Mouse (Mus musculus): ENCODE results near the gene Ifrd1. TPM values are rescaled to one million over a fixed set of nuclear protein-coding genes. Genes with fewer than 3 reads are reported as not detected.

The Ifrd1 gene
- polyA plus RNA-seq, 1 experiment, result 59.0 TPM

DNA sequence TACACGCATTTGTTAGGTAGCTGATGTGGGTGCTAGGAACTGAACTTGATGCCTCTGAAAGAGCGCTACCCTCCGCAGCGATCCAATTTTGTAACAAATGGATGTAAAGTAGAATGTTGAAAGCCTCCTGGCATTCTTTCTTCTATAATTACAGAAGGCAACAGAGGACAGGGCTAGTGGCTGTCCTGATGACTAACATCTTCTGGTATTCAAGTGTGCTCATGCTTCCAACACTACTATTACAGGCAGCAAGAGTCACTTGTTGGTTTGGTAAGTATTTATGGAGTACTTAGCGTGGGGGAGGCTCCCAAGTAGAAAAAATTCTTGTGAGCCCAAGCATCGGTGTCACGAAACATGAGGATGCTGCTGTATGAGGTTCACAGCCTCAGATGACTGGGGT, 9.1 kb downstream of the Ifrd1 start:
- TF ChIP-seq POLR2A (IDR thresholded peaks at IDR 0.05; ENCODE audit: borderline replicate concordance, extremely low read depth, insufficient read depth, insufficient read length, poor library complexity, severe bottlenecking), result no peak
- no peak for TF ChIP-seq CTCF (IDR thresholded peaks at IDR 0.05; ENCODE audit: borderline replicate concordance, extremely low read depth, insufficient read depth, insufficient read length)
- no peak for DNase-seq (ENCODE audit: low read depth)

DNA sequence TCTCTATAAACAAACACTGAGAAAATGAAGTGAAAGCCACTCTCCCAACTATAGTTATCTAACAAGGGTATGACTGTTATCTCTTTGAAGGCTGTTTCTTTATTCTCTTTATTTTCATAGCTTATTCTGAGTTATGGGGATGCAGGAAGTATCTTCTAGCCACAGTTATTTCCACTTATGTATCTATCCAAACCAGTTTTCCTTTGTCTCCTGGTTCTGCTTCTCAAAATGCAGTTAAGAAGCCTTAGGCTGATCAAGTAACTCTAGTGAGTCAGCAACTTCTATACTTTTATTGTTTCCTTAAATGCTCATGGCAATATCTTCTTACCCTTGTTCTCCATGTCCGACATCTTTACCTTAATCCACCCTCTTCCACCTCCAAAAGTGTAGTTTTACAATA, 16.1 kb downstream of the Ifrd1 start:
- no peak for TF ChIP-seq CTCF (IDR thresholded peaks at IDR 0.05; ENCODE audit: borderline replicate concordance, extremely low read depth, insufficient read depth, insufficient read length)
- no peak for TF ChIP-seq POLR2A (IDR thresholded peaks at IDR 0.05; ENCODE audit: borderline replicate concordance, extremely low read depth, insufficient read depth, insufficient read length, poor library complexity, severe bottlenecking)

DNA sequence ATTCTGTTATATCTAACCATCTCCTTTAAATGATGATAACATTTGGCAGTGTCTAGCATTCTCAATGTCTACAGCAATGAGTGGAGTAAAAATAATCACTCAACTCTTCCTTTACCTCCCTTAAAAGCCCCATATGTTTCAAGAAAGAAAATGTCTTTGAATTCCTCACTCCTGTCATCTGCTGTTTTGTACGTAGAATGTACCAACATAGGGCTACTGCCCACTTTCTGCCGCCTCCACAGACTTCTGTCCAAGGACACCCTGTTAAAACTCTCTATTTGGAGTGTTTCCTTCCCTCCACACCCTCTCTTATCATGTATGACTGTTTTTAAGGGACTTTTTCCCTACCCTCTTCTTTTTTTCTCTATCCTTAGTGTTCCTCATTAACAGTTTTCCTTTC, 16.7 kb downstream of the Ifrd1 start:
- no peak for DNase-seq (ENCODE audit: low read depth)
- no peak for TF ChIP-seq CTCF (IDR thresholded peaks at IDR 0.05; ENCODE audit: borderline replicate concordance, extremely low read depth, insufficient read depth, insufficient read length)
- no peak for TF ChIP-seq POLR2A (IDR thresholded peaks at IDR 0.05; ENCODE audit: borderline replicate concordance, extremely low read depth, insufficient read depth, insufficient read length, poor library complexity, severe bottlenecking)

More for the DNA sequence above, 16.1 kb downstream of the Ifrd1 start:
- no peak for DNase-seq (ENCODE audit: low read depth)

GRCm38 (mm10) chr12:40224171-40224880, 24.0 kb downstream of the Ifrd1 start:
- no peak for TF ChIP-seq POLR2A (IDR thresholded peaks at IDR 0.05; ENCODE audit: borderline replicate concordance, extremely low read depth, insufficient read depth, insufficient read length, poor library complexity, severe bottlenecking)
- no peak for TF ChIP-seq CTCF (IDR thresholded peaks at IDR 0.05; ENCODE audit: borderline replicate concordance, extremely low read depth, insufficient read depth, insufficient read length)
- no peak for DNase-seq (ENCODE audit: low read depth)

GRCm38 (mm10) chr12:40223676-40224075, 24.6 kb downstream of the Ifrd1 start:
- TF ChIP-seq CTCF (IDR thresholded peaks at IDR 0.05; ENCODE audit: borderline replicate concordance, extremely low read depth, insufficient read depth, insufficient read length) (no peak), POLR2A (IDR thresholded peaks at IDR 0.05; ENCODE audit: borderline replicate concordance, extremely low read depth, insufficient read depth, insufficient read length, poor library complexity, severe bottlenecking) (no peak)
- DNase-seq (ENCODE audit: low read depth), result no peak

DNA sequence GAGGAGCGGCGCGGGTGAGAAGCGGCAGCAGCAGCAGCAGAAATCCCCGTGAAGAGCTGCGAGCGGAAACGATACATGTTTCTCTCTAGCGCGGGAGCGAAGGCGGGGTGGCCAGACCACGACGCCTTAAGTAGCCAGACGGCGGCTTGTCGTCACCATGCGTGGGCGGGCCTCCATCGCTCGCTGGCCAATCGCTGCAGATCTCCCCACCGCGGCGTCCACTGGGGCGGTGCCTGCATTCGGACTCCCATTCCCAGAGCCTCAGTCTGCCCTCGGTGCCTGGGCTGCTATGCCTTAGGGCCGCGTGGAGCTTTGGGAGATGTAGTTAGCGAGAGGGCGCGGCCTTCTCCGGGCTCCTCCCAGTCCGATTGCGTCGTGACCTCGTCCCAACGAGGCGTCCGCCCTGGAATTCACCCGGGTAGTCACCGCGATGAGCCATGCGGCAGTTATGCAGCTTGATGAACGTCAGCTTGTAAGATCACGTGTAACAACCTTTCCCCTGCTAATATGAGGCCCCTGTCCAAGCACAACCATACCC, 25.2 kb downstream of the Ifrd1 start:
- TF ChIP-seq CTCF (IDR thresholded peaks at IDR 0.05; ENCODE audit: borderline replicate concordance, extremely low read depth, insufficient read depth, insufficient read length) (no peak), POLR2A (IDR thresholded peaks at IDR 0.05; ENCODE audit: borderline replicate concordance, extremely low read depth, insufficient read depth, insufficient read length, poor library complexity, severe bottlenecking) (peak; percentile 91; the same call in 1 of the 2 replicates)
- DNase-seq (ENCODE audit: low read depth), result peak; percentile 100

DNA sequence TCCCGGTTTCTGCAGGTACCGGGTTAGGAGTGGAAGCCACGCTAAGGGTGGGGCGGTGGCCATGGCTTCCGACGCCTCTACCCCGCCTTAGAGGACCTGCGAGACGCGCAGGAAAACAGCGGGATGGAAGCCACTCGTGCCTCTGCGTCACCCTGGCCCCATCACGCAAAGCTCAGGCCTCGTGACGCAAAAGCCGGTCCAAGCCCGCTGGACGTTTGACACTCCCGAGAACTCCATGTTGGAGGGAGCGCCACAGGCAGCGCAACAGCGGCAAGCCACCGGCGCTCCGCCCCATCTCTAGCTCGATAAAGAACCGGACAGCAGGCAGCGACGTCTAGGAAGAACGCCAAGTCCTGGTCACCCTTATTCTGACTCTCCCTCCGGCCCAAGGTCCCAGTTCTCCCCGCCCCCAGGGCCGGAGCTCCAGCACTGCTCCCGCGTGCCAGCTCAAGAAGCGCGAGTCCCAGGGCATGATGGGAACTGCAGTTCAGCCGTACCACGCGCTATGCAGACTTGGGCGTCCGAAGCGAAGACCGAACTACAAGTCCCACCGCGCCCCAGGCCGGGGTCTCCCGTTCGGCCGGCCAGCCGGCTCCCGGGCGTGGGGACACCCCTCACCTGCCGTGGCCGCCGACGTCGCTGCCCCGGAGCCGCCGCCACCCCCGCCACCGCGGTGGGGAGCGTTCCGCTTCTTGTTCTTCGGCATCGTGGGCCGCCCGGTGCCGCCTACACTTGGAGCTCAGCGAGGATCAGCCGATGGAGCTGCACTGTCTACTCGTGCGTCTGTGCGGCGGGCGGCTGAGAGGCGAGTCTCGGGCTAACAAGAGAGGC, 25.8 kb downstream of the Ifrd1 start:
- TF ChIP-seq CTCF (IDR thresholded peaks at IDR 0.05; ENCODE audit: borderline replicate concordance, extremely low read depth, insufficient read depth, insufficient read length) (no peak), POLR2A (IDR thresholded peaks at IDR 0.05; ENCODE audit: borderline replicate concordance, extremely low read depth, insufficient read depth, insufficient read length, poor library complexity, severe bottlenecking) (no peak)
- peak; percentile 99 for DNase-seq (ENCODE audit: low read depth)

DNA sequence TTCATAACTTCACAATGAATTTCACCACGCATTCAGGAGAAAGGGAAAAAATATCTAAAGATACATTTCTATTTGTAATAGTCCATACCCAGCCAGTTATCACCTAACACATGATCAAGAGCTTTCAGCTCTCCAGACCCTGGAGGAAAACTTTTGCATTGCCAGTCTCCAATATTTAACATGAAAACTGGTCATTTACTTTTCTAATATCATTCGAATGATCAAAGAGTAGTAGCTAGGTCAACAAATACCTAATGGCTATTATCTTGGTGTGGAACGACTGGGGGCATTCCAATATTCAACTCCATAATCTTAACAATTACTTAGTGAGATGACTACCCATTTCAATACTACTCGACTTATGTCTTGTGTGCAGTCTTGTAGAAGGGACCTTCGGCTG, 26.7 kb downstream of the Ifrd1 start:
- TF ChIP-seq CTCF (IDR thresholded peaks at IDR 0.05; ENCODE audit: borderline replicate concordance, extremely low read depth, insufficient read depth, insufficient read length) (no peak), POLR2A (IDR thresholded peaks at IDR 0.05; ENCODE audit: borderline replicate concordance, extremely low read depth, insufficient read depth, insufficient read length, poor library complexity, severe bottlenecking) (no peak)
- DNase-seq (ENCODE audit: low read depth), result no peak

- TF ChIP-seq POLR2A (IDR thresholded peaks at IDR 0.05; ENCODE audit: borderline replicate concordance, extremely low read depth, insufficient read depth, insufficient read length, poor library complexity, severe bottlenecking) (no peak), CTCF (IDR thresholded peaks at IDR 0.05; ENCODE audit: borderline replicate concordance, extremely low read depth, insufficient read depth, insufficient read length) (no peak)
- DNase-seq (ENCODE audit: low read depth), result no peak
These were observed 27.4 kb downstream of the Ifrd1 start for GRCm38 (mm10) chr12:40220896-40221295.

- peak; percentile 54 for DNase-seq (ENCODE audit: low read depth)
- TF ChIP-seq CTCF (IDR thresholded peaks at IDR 0.05; ENCODE audit: borderline replicate concordance, extremely low read depth, insufficient read depth, insufficient read length), result no peak
These were observed 28.2 kb downstream of the Ifrd1 start for GRCm38 (mm10) chr12:40220001-40220570.

- no peak for DNase-seq (ENCODE audit: low read depth)
- TF ChIP-seq CTCF (IDR thresholded peaks at IDR 0.05; ENCODE audit: borderline replicate concordance, extremely low read depth, insufficient read depth, insufficient read length) (no peak), POLR2A (IDR thresholded peaks at IDR 0.05; ENCODE audit: borderline replicate concordance, extremely low read depth, insufficient read depth, insufficient read length, poor library complexity, severe bottlenecking) (no peak)
These were observed 29.8 kb downstream of the Ifrd1 start for GRCm38 (mm10) chr12:40218430-40218945.

Data from brain, embryonic 14.5 days (tissue).